Mouse (Mus musculus) gastrocnemius, adult 18-20 months (tissue): ENCODE data around the gene Ube2i. TPM values are rescaled to one million over a fixed set of nuclear protein-coding genes. Genes with fewer than 3 reads are reported as not detected.
"Not testable (repeated sequence)": the region's sequence is repeated elsewhere in the genome, so short reads cannot be mapped to it uniquely, and the experiment has no call there.

Experiments used
- DNase-seq: peaks from one replicate; pipeline ENCODE4 v3.0.0; 2021; ENCODE audit warnings: low spot score
- total RNA-seq, 2 experiments: library from RNA; stranded (reverse); gene quantifications; 2 replicates each; pipeline ENCODE4 v1.2.3; 2021

The Ube2i gene
- total RNA-seq, 2 experiments from 2014 or later = 57.0 to 61.5 TPM

DNA sequence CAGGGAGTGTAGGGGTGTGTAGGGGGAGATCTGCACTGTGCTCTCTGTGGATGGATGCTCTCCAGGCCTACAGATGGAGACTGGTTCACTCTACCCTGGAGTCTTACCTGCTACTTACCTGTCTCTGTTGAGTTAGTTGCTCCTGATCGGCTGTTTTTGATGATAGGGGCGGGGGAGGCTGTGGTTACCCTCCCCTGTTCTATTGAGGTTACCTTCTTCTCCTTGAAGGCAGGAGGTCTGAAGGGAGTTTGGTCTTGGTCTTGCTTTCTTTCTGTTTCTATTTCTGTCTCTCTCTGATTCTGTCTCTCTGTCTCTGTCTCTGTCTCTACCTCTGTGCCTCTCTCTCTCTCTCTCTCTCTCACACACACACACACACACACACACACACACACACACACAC, 19.3 kb downstream of the Ube2i start:
- DNase-seq = no peak

- no peak for DNase-seq
Measured at GRCm38 (mm10) chr17:25253760-25254159, 20.7 kb downstream of the Ube2i start.

GRCm38 (mm10) chr17:25252643-25253042, 21.8 kb downstream of the Ube2i start:
- no peak for DNase-seq

DNA sequence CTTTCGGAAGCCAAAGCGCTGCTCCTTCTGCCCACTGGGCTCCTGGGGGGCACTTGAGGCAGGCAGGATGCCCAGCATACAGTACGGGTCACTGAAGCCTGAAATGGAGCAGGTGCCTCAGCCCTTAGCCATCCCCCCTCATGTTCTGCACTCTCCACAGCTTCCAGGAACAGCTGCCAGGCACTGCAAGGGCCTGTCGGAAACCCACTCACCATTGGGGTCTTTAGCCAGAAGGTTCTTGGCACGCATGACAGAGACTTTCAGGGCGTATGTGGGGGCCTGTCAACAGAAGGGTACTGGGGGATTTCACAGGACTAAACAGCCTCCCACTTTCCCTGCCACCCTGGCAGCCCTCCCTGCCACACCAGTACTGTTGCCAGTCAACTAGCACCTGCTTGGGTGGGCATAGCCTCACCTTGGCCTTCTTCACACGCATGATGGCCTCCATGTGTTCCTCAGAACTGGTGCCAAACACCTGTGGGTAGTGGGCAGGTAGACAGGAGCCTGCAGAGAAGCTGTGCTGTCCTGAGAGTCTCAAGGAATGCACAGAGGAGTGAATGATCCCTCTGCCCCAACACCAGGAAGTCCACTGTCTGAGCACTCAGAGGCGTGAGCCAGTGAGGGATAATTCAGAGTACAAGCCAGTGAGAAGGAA, 24.1 kb downstream of the Ube2i start:
- no peak for DNase-seq

DNA sequence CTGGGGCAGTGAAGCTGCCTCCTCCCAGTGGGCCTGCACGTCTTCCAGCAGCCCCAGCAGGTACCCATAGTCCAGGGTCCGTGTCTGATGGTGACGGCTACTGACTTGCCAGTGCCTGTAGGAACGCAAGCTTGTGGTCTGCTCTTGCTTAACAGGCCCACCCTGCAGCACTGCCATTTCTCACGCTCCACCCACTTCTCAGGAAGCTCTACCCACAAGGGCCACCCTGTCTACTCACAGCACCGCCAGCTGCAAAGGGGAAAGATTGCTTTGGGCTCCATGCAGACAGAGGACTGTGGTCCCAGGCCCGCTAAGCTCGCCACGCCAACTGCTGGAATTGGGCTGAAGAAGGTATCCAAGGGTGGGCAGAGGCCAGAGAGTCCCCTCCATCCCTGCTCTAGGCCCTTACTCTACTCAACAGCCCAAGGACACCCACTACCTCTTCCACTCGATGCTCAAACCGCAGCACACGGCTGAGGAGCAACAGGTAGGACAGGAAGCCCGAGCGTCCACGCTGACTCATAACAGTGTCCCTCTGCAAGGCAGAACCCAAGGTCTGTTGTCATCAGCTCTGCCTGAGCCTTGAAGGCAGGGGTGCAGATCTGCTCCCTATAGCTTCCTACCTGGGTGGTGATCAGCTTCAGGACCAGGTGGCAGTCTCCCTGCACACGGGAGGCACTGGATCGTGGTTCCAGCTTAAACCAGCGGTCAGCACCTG, 26.2 kb downstream of the Ube2i start:
- DNase-seq = no peak

GRCm38 (mm10) chr17:25244239-25244638, 30.2 kb downstream of the Ube2i start:
- no peak for DNase-seq

- DNase-seq = no peak
Measured at GRCm38 (mm10) chr17:25243131-25243780, 31.2 kb downstream of the Ube2i start.

DNA sequence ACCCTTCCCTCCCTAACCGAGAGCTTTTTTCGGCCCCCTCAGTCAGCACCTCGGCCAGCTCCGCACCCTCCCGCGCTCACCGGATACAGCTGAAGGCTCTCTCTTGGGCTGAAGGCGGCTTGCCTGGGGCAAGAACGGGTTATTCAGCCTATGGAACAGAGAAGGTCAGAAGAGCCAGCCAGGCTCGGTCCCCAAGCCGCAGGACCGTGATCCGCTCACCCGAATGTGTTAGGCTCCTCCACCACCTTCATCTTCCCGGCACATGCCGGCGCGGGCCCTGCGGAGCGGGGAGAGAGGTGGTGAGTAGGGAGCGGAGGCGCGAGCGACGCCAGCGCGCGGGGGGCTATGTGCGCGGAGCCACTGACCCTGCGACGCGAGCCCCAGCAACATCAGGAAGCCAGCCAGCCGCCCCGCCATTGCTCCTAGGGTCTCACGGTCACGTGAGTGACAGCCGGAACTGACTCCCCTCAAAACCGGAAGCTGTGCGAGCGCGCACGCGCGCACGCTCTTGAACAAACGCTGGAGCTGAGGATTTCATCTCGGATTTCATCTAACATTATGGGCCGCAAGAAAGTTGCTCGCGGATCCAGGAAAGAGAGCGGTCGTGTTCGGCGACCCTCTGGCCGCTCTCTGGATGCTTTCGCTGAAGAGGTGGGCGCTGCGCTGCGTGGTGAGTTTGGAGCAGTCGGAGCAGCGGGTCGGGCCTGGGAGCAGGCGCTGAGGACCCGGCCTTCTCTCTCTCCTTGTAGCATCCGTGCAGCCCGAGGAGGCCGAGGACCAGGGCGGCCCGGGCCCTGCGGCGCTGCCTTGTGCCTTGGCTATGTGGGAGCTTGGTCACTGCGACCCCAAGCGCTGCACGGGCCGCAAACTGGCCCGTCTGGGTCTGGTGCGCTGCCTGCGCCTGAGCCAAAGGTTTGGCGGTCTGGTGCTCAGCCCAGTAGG, 34.5 kb downstream of the Ube2i start, which contains the start of the genes Gnptg and Tsr3:
Gene Gnptg (minus strand): TSS at position 430 of the 942 bp plus-strand sequence.
Gene Tsr3 (plus strand): TSS at position 476 of the 942 bp plus-strand sequence.
- peak; percentile 82 for DNase-seq

DNA sequence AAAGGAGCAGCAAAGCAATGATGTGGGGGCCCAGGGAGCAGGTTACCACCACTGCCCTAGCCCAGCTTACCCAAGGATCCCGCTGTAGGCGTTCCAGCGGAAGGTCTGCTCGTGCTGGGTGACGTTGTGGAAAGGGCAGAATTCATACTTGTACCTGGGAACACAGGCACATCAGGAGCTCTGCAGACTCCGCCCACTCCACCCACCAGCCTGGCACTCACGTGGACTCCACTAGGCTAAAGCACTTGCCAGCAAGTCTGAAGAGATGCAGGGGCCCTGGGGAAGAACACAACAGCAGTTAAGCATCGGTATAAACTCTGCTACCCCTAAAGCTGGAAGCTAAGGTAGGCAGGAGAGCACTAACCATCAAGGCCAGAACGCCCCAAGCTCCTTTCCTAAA, 38.8 kb downstream of the Ube2i start:
- no peak for DNase-seq

DNA sequence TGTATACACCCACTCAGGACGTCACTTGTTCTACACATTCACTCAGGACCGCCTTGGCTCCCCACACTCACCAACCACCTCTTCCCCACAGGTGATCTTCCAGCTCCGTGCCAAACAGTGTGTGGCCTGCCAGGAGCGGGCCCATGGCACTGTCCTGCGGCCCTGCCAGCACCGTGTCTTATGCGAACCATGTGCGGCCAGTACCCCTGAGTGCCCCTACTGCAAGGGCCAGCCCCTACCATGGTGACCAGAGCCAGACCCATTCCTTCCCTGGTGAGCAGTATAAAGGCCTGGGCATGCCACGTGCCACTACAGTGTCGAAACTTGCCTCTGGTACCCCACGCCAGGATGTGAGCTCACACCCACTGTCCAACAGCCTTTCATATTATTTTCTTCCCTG, 42.8 kb downstream of the Ube2i start:
- DNase-seq = not testable (repeated sequence)

GRCm38 (mm10) chr17:25230700-25231099, 43.7 kb downstream of the Ube2i start:
- no peak for DNase-seq

DNA sequence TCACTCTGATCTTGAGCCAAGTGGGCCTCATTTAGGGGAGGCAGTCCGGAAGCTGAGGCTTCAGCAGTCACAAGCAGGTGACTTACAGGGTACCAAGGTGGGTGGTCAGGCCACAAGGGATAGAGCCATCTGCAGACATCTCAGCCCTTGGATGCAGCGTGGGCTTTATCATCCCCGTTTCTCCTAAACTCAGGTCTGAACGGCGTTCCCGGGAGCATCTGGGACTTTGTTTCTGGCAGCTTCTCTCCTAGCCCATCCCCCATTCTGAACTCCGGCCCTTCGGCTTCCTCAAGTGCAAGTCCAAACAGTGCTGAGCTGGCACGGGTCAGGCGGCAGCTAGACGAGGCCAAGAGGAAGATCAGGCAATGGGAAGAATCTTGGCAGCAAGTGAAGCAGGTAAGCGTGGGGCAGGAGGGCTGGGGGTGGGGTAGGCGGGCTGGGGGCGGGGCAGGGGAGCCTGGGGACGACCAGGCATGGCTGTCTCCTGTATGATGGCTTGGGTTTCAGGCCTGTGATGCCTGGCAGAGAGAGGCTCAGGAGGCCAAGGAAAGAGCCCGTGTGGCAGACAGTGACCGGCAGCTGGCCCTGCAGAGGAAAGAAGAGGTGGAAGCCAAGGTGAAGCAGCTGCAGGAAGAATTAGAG, 44.3 kb downstream of the Ube2i start:
- not testable (repeated sequence) for DNase-seq

DNA sequence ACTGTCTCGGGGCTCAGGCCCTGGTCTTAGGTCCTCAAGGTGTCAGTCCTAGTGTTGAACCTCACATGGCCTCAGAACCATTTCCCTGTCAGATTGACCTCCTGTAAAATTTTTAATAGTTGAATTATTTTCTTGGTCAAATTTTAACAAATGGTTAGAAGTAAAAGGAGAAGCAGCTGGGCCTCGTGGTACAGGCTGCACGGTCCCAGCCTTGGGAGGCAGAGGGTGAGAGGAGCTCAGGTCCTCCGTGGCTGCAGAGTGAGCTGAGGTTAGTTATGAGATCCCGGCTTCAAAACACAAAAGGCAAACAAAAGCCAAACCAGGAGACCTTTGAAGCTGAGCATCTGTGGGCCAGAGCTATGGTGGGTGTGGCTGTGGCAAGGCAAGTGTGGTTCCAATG, 46.4 kb downstream of the Ube2i start:
- DNase-seq = no peak

DNA sequence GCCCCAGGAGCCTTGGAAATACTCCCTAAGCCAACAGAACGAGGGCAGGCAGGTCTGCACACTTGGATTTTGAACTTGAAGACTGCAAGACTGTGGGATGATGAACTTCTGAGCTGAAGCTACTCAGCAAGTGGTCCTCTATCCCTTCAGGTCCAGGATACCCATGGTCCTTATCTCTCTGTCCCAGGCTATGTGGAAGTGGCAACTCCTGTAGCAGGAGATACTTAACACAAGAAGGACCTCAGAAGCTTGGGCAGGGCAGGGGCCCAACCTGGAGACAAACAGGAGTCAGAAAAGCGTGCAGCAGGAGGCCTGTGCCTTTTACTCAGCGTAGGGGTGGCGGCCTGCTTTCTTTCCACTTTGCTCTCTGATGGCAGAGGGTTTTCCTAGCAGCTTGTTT, 48.8 kb downstream of the Ube2i start:
- DNase-seq = no peak

DNA sequence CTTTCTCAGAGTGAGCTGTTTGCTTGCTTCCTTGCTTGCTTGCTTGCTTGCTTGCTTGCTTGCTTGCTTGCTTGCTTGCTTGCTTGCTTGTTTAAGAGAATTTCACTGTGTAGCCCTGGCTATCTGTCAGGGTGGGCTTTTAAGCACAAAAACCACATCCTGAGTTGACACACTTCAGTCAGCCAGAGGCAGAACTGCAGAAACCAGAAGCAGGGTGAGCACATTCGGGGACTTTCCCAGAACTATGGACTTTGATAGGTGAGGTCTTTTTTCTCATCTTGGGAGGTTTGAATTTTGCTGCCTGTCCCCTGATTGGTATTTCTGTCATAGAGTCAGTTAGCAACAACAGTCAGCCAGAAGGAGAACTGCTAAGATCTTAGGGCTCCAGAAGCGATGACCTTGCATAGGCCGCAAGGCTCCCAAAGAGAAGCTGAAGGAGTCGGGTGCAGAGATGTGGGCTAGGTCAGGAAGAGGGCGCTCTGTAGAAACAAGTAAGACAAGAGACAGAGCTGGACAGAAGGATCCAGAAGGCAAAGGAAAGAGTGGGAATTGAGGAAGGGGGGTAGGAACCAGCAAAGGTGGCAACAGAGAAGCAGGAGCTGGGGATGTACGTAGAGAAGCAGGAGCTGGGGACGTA, 49.7 kb downstream of the Ube2i start:
- no peak for DNase-seq

- DNase-seq = no peak
Measured at GRCm38 (mm10) chr17:25222951-25223601, 51.3 kb downstream of the Ube2i start.

- not testable (repeated sequence) for DNase-seq
Measured at GRCm38 (mm10) chr17:25222504-25222940, 51.9 kb downstream of the Ube2i start.

DNA sequence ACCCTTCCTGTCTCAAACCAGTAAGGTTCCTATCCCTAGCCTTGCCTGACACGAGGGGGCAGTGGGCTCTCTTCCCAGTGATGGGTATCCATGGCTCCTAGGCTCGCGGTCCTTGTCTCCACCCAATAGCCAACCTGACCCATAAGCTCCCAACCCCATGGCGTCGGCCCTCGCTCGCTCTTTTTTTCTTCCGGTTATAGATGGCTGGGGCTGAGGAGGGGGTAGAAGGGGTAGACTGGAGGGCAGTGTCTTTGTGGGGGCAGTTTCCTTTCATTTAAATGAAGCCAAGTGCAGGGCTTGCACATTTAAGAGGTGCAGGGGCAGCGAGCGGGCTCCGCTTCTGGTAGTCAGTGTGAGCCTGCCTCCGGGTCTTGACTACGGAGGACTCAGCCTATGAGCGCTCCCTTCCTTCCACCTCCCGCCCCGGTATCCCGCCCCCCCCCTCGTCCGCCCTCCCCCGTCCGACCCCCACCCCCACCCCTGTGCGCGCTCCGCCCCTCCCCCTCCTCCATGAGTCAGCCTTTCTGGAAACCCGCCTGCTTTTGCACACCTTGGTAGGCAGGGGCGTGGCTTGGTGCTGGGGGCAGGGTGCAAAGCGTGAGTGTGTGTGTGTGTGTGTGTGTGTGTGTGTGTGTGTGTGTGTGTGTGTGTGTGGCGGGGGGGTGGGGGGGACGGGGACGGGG, 52.5 kb downstream of the Ube2i start:
- DNase-seq = no peak

DNA sequence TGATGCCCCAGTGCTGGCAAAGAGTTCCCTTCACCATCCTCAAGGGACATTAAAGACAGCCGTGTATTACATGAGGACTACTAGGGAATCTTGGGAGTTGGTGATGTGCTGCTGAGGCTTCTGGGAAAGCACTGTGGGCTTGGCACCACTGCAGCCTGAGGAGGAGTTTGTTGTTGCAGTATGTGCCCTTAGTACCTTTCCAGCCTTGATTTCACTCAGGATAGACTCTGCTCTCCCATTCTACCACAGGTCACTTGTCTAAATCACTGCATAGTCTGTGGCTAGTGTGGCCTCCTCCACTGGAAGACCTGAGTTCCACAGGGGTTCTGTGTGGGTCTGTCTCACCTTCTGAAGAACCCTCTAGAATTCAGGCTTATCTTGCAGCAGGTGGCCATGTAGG, 53.7 kb downstream of the Ube2i start:
- DNase-seq = no peak
